Mouse (Mus musculus): ENCODE data around the gene Plcd1. TPM values are rescaled to one million over a fixed set of nuclear protein-coding genes. Genes with fewer than 3 reads are reported as not detected.

The Plcd1 gene
- polyA plus RNA-seq (2014; fragmentation: Nextera tagmentation; extraction: Ambion mirVana), result 26.3 and 30.5 TPM in 2 replicates

- WGBS, result 9% methylated on average over 44 of the region's 45 CpGs
- peak; percentile 84 for DNase-seq (ENCODE audit: low spot score)
- Histone ChIP-seq H3K9me3 (ENCODE audit: control insufficient read depth, low read length) (no peaks in the 10 kb centered on the region), H3K4me3 (ENCODE audit: low read depth, low read length) (peak within 1 kb of the TSS; percentile 51), H3K4me1 (ENCODE audit: control insufficient read depth, insufficient read depth, low read length) (peaks cover 25% of the 10 kb centered on the region), H3K4me2 (ENCODE audit: low read depth) (peak within 1 kb of the TSS; percentile 77), H3K27me3 (ENCODE audit: control insufficient read depth, insufficient read depth, low read length) (peaks cover 10% of the 10 kb centered on the region), H3K27ac (ENCODE audit: low read depth, low read length) (peak within 1 kb of the TSS; percentile 56; the same call in 1 of the 2 replicates), H3K36me3 (ENCODE audit: control insufficient read depth, insufficient read depth, low read length) (no peaks in the 10 kb centered on the region), H3K9ac (ENCODE audit: low read length) (peak within 1 kb of the TSS; percentile 60)
- peak; percentile 74 for ATAC-seq (ENCODE audit: insufficient read depth, low FRiP score, low TSS enrichment)
Measured at GRCm38 (mm10) chr9:119093419-119094295, at the start of gene Plcd1. Gene Plcd1 (minus strand): TSS chr9:119093502.

GRCm38 (mm10) chr9:119142066-119142465 lies 48.8 kb upstream of the Plcd1 start:
- ATAC-seq (ENCODE audit: insufficient read depth, low FRiP score, low TSS enrichment), result no peak
- no peaks in the 10 kb centered on the region for H3K4me1 ChIP-seq (ENCODE audit: control insufficient read depth, insufficient read depth, low read length)
- WGBS, result 93% methylated on average over 5 of the region's 5 CpGs
- H3K9me3 ChIP-seq (ENCODE audit: control insufficient read depth, low read length), result no peaks in the 10 kb centered on the region
- H3K27ac ChIP-seq (ENCODE audit: low read depth, low read length), result no peak overlapping the region
- no peak overlapping the region for H3K4me3 ChIP-seq (ENCODE audit: low read depth, low read length)
- DNase-seq (ENCODE audit: low spot score), result no peak
- no peak overlapping the region for H3K9ac ChIP-seq (ENCODE audit: low read length)
- H3K36me3 ChIP-seq (ENCODE audit: control insufficient read depth, insufficient read depth, low read length), result no peaks in the 10 kb centered on the region
- no peak overlapping the region for H3K4me2 ChIP-seq (ENCODE audit: low read depth)
- H3K27me3 ChIP-seq (ENCODE audit: control insufficient read depth, insufficient read depth, low read length), result no peaks in the 10 kb centered on the region

- ATAC-seq (ENCODE audit: insufficient read depth, low FRiP score, low TSS enrichment) (no peak), DNase-seq (ENCODE audit: low spot score) (no peak)
- H3K4me2 ChIP-seq (ENCODE audit: low read depth), result no peak overlapping the region
- no peak overlapping the region for H3K27ac ChIP-seq (ENCODE audit: low read depth, low read length)
- no peaks in the 10 kb centered on the region for H3K9me3 ChIP-seq (ENCODE audit: control insufficient read depth, low read length)
- no peaks in the 10 kb centered on the region for H3K4me1 ChIP-seq (ENCODE audit: control insufficient read depth, insufficient read depth, low read length)
- no peak overlapping the region for H3K4me3 ChIP-seq (ENCODE audit: low read depth, low read length)
- H3K36me3 ChIP-seq (ENCODE audit: control insufficient read depth, insufficient read depth, low read length), result no peaks in the 10 kb centered on the region
- 69% methylated on average over 2 of the region's 2 CpGs for WGBS
- H3K9ac ChIP-seq (ENCODE audit: low read length), result no peak overlapping the region
- H3K27me3 ChIP-seq (ENCODE audit: control insufficient read depth, insufficient read depth, low read length), result no peaks in the 10 kb centered on the region
Measured at GRCm38 (mm10) chr9:119138836-119139235, 45.5 kb upstream of the Plcd1 start.

- no peak for ATAC-seq (ENCODE audit: insufficient read depth, low FRiP score, low TSS enrichment)
- no peaks in the 10 kb centered on the region for H3K27me3 ChIP-seq (ENCODE audit: control insufficient read depth, insufficient read depth, low read length)
- H3K36me3 ChIP-seq (ENCODE audit: control insufficient read depth, insufficient read depth, low read length), result no peaks in the 10 kb centered on the region
- no peaks in the 10 kb centered on the region for H3K4me1 ChIP-seq (ENCODE audit: control insufficient read depth, insufficient read depth, low read length)
- H3K4me3 ChIP-seq (ENCODE audit: low read depth, low read length), result no peak overlapping the region
- no peak for DNase-seq (ENCODE audit: low spot score)
- H3K9me3 ChIP-seq (ENCODE audit: control insufficient read depth, low read length), result no peaks in the 10 kb centered on the region
- no peak overlapping the region for H3K4me2 ChIP-seq (ENCODE audit: low read depth)
- WGBS, result 66% methylated on average over 5 of the region's 5 CpGs
- no peak overlapping the region for H3K9ac ChIP-seq (ENCODE audit: low read length)
- no peak overlapping the region for H3K27ac ChIP-seq (ENCODE audit: low read depth, low read length)
Measured at GRCm38 (mm10) chr9:119130692-119131091, 37.4 kb upstream of the Plcd1 start.

GRCm38 (mm10) chr9:119128436-119129181 lies 35.3 kb upstream of the Plcd1 start:
- H3K27ac ChIP-seq (ENCODE audit: low read depth, low read length), result no peak overlapping the region
- H3K4me3 ChIP-seq (ENCODE audit: low read depth, low read length), result no peak overlapping the region
- H3K4me2 ChIP-seq (ENCODE audit: low read depth), result no peak overlapping the region
- no peak for ATAC-seq (ENCODE audit: insufficient read depth, low FRiP score, low TSS enrichment)
- no peaks in the 10 kb centered on the region for H3K36me3 ChIP-seq (ENCODE audit: control insufficient read depth, insufficient read depth, low read length)
- 85% methylated on average over 12 of the region's 12 CpGs for WGBS
- no peaks in the 10 kb centered on the region for H3K9me3 ChIP-seq (ENCODE audit: control insufficient read depth, low read length)
- H3K9ac ChIP-seq (ENCODE audit: low read length), result no peak overlapping the region
- no peaks in the 10 kb centered on the region for H3K4me1 ChIP-seq (ENCODE audit: control insufficient read depth, insufficient read depth, low read length)
- DNase-seq (ENCODE audit: low spot score), result no peak
- no peaks in the 10 kb centered on the region for H3K27me3 ChIP-seq (ENCODE audit: control insufficient read depth, insufficient read depth, low read length)

GRCm38 (mm10) chr9:119122596-119123369 lies 29.5 kb upstream of the Plcd1 start:
- Histone ChIP-seq H3K9ac (ENCODE audit: low read length) (no peak overlapping the region), H3K36me3 (ENCODE audit: control insufficient read depth, insufficient read depth, low read length) (no peaks in the 10 kb centered on the region), H3K4me3 (ENCODE audit: low read depth, low read length) (no peak overlapping the region), H3K4me2 (ENCODE audit: low read depth) (no peak overlapping the region), H3K4me1 (ENCODE audit: control insufficient read depth, insufficient read depth, low read length) (no peaks in the 10 kb centered on the region), H3K27me3 (ENCODE audit: control insufficient read depth, insufficient read depth, low read length) (no peaks in the 10 kb centered on the region), H3K9me3 (ENCODE audit: control insufficient read depth, low read length) (no peaks in the 10 kb centered on the region), H3K27ac (ENCODE audit: low read depth, low read length) (no peak overlapping the region)
- DNase-seq (ENCODE audit: low spot score) (no peak), ATAC-seq (ENCODE audit: insufficient read depth, low FRiP score, low TSS enrichment) (no peak)
- 84% methylated on average over 18 of the region's 18 CpGs for WGBS

- ATAC-seq (ENCODE audit: insufficient read depth, low FRiP score, low TSS enrichment) (no peak), DNase-seq (ENCODE audit: low spot score) (no peak)
- H3K9me3 ChIP-seq (ENCODE audit: control insufficient read depth, low read length), result no peaks in the 10 kb centered on the region
- H3K36me3 ChIP-seq (ENCODE audit: control insufficient read depth, insufficient read depth, low read length), result no peaks in the 10 kb centered on the region
- no peak overlapping the region for H3K4me3 ChIP-seq (ENCODE audit: low read depth, low read length)
- no peak overlapping the region for H3K4me2 ChIP-seq (ENCODE audit: low read depth)
- H3K9ac ChIP-seq (ENCODE audit: low read length), result no peak overlapping the region
- no peaks in the 10 kb centered on the region for H3K27me3 ChIP-seq (ENCODE audit: control insufficient read depth, insufficient read depth, low read length)
- 71% methylated on average over 3 of the region's 3 CpGs for WGBS
- no peaks in the 10 kb centered on the region for H3K4me1 ChIP-seq (ENCODE audit: control insufficient read depth, insufficient read depth, low read length)
- no peak overlapping the region for H3K27ac ChIP-seq (ENCODE audit: low read depth, low read length)
Measured at GRCm38 (mm10) chr9:119120168-119120560, 26.9 kb upstream of the Plcd1 start.

- H3K4me3 ChIP-seq (ENCODE audit: low read depth, low read length), result no peak overlapping the region
- no peak overlapping the region for H3K27ac ChIP-seq (ENCODE audit: low read depth, low read length)
- no peaks in the 10 kb centered on the region for H3K27me3 ChIP-seq (ENCODE audit: control insufficient read depth, insufficient read depth, low read length)
- WGBS, result 90% methylated on average over 19 of the region's 19 CpGs
- H3K9ac ChIP-seq (ENCODE audit: low read length), result no peak overlapping the region
- H3K4me2 ChIP-seq (ENCODE audit: low read depth), result no peak overlapping the region
- H3K9me3 ChIP-seq (ENCODE audit: control insufficient read depth, low read length), result no peaks in the 10 kb centered on the region
- ATAC-seq (ENCODE audit: insufficient read depth, low FRiP score, low TSS enrichment), result no peak
- no peaks in the 10 kb centered on the region for H3K36me3 ChIP-seq (ENCODE audit: control insufficient read depth, insufficient read depth, low read length)
- no peaks in the 10 kb centered on the region for H3K4me1 ChIP-seq (ENCODE audit: control insufficient read depth, insufficient read depth, low read length)
- DNase-seq (ENCODE audit: low spot score), result no peak
Measured at GRCm38 (mm10) chr9:119119409-119120167, 26.3 kb upstream of the Plcd1 start.

All from neural tube, embryonic 11.5 days (tissue).